Comparison of ENCODE assay signal across 17 mouse cellular contexts in genomic region chr3:52872260-52872659, GRCm38 (mm10).
DNase-seq lines count a peak whose midpoint lies in the region; ATAC-seq lines count a peak whose summit lies in the region.
"Had no signal": no experiment of that assay in that cellular context is flagged by ENCODE, and none has a peak within 500 bp of the region (broad histone marks: within the 10 kb centered on the region; RNA-seq: fewer than 3 reads in every experiment).

No protein-coding gene starts in this region.

- ATAC-seq in granulocyte monocyte progenitor cell, adult 5-6 weeks (replicated peaks; ENCODE audit: poor library complexity, severe bottlenecking), result peak; percentile 78
- peak; percentile 57 for ATAC-seq in megakaryocyte, adult 5-6 weeks (ENCODE audit: poor library complexity, severe bottlenecking)
- no peak for ATAC-seq in erythroid progenitor cell, adult 5-6 weeks (replicated peaks; ENCODE audit: low FRiP score, poor library complexity, severe bottlenecking)
- ATAC-seq: forebrain, embryonic 14.5 days; forebrain, embryonic 16.5 days had no signal

- peak; percentile 47 for DNase-seq in 416B (ENCODE audit: low read depth)
- DNase-seq in naive thymus-derived CD4-positive, alpha-beta T cell, adult 2 months (ENCODE audit: low read depth), result peak; percentile 36
- DNase-seq in frontal cortex, postnatal 14 days (ENCODE audit: low spot score in 2 of 2), result no peak
- DNase-seq in testis, postnatal 14 days (ENCODE audit: low spot score), result no peak
- DNase-seq: adrenal gland, adult 8-10 months; adrenal gland, postnatal 14 days; adrenal gland, postnatal 36 days; cerebellum, adult 11-12 months; cerebellum, adult 2 months; cerebellum, adult 9-10 months; cerebellum, postnatal 14 days; cerebellum, postnatal 36 days had no signal

Comparison
In these comparisons a context has a peak if more than half of its experiments do, and no peak if none do; other contexts are left out.
1. DNase-seq: peak in 416B (single experiment) and naive thymus-derived CD4-positive, alpha-beta T cell, adult 2 months (single experiment); none in frontal cortex, postnatal 14 days (0 of 2) and testis, postnatal 14 days (single experiment).